Mouse (Mus musculus) thymus, adult 2 months (tissue): ENCODE data around the gene Ppp1r9a.

ENCODE experiments used
- CTCF ChIP-seq: fragments of 200-500 bp; IDR thresholded peaks from 2 replicates; pipeline ENCODE4 v1.5.1; 2012; ENCODE audit warnings: mild to moderate bottlenecking, control low read depth, low read length, moderate library complexity, borderline replicate concordance; ENCODE audit not compliant: control insufficient read depth, poor library complexity, insufficient read depth; ENCODE audit errors: extremely low read depth
- POLR2A ChIP-seq: fragments of 200-500 bp; IDR thresholded peaks from 2 replicates; pipeline ENCODE4 v1.6.1; 2012; ENCODE audit warnings: mild to moderate bottlenecking, low read length, control low read depth, moderate library complexity; ENCODE audit not compliant: control insufficient read depth, poor library complexity, insufficient read depth; ENCODE audit errors: extremely low read depth

GRCm38 (mm10) chr6:5172571-5172970, 269.9 kb downstream of the Ppp1r9a start:
- TF ChIP-seq CTCF: no peak
- TF ChIP-seq POLR2A: no peak
